Mouse (Mus musculus) kidney, postnatal 25 days (tissue): Measurements from ENCODE around the gene Palb2.

Experiments used
- DNase-seq, 2 experiments: peaks; one replicate each; pipeline ENCODE4 v3.0.0; 2021; ENCODE audit warnings: mixed read lengths in 2 of 2

Palb2 gene

GRCm38 (mm10) chr7:122132497-122133337 is at the start of gene Palb2, which contains the start of gene Dctn5:
Palb2 (minus strand) TSS chr7:122132985.
Dctn5 (plus strand) TSS chr7:122133041.
- DNase-seq, result peak; percentile 98

- DNase-seq, result no peak
These were observed 47.9 kb upstream of the Palb2 start for GRCm38 (mm10) chr7:122180720-122181119.

- no peak for DNase-seq
These were observed 38.8 kb upstream of the Palb2 start for GRCm38 (mm10) chr7:122171613-122172012.

GRCm38 (mm10) chr7:122170705-122171104 is 37.9 kb upstream of the Palb2 start:
- DNase-seq, result no peak

- no peak for DNase-seq
These were observed 34.4 kb upstream of the Palb2 start for GRCm38 (mm10) chr7:122167203-122167602.

GRCm38 (mm10) chr7:122163766-122164165 is 31.0 kb upstream of the Palb2 start:
- DNase-seq, result no peak

- DNase-seq, result no peak
These were observed 27.3 kb upstream of the Palb2 start for GRCm38 (mm10) chr7:122160037-122160436.

- peak; percentile 84 to 89 for DNase-seq
These were observed 26.4 kb upstream of the Palb2 start, which contains the start of gene Plk1 for GRCm38 (mm10) chr7:122158915-122159902. Plk1 (plus strand) TSS chr7:122159439.

- no peak for DNase-seq
These were observed 25.7 kb upstream of the Palb2 start for GRCm38 (mm10) chr7:122158488-122158887.

GRCm38 (mm10) chr7:122152473-122152872 is 19.7 kb upstream of the Palb2 start:
- DNase-seq, result peak in 1 of 2 experiments; percentile 16

GRCm38 (mm10) chr7:122140991-122141390 is 8.2 kb upstream of the Palb2 start:
- DNase-seq, result peak in 1 of 2 experiments; percentile 4

GRCm38 (mm10) chr7:122138190-122138589 is 5.4 kb upstream of the Palb2 start:
- DNase-seq, result no peak

- no peak for DNase-seq
These were observed 4.3 kb upstream of the Palb2 start for GRCm38 (mm10) chr7:122137071-122137470.

- DNase-seq, result peak in 1 of 2 experiments; percentile 34
These were observed 2.3 kb upstream of the Palb2 start for GRCm38 (mm10) chr7:122135070-122135469.

- DNase-seq, result no peak
These were observed 497 bp upstream of the Palb2 start for GRCm38 (mm10) chr7:122133338-122133625.

GRCm38 (mm10) chr7:122131834-122132233 is 951 bp downstream of the Palb2 start:
- DNase-seq, result no peak

- DNase-seq, result peak in 1 of 2 experiments; percentile 41
These were observed 5.8 kb downstream of the Palb2 start for GRCm38 (mm10) chr7:122126946-122127345.

- DNase-seq, result no peak
These were observed 7.1 kb downstream of the Palb2 start for GRCm38 (mm10) chr7:122125636-122126035.

GRCm38 (mm10) chr7:122123518-122123917 is 9.3 kb downstream of the Palb2 start:
- DNase-seq, result no peak

GRCm38 (mm10) chr7:122108206-122108605 is 24.6 kb downstream of the Palb2 start:
- DNase-seq, result peak in 1 of 2 experiments; percentile 17

- DNase-seq, result peak; percentile 87 to 93
These were observed 31.0 kb downstream of the Palb2 start, which contains the start of gene Ndufab1 for GRCm38 (mm10) chr7:122101747-122102244. Ndufab1 (minus strand) TSS chr7:122101886.

GRCm38 (mm10) chr7:122101014-122101746 is 31.6 kb downstream of the Palb2 start:
- peak; percentile 62 to 83 for DNase-seq
